Mouse (Mus musculus) layer of hippocampus, postnatal 10 days (tissue): Measurements from ENCODE around the gene Supt5. TPM values are rescaled to one million over a fixed set of nuclear protein-coding genes. Genes with fewer than 3 reads are reported as not detected.
A peak's percentile ranks its signal among the peaks of the same experiment; 100 is the strongest.

Source experiments
- DNase-seq, 2 experiments: peaks; one replicate each; pipeline ENCODE4 v3.0.0; 2021; ENCODE audit warnings: low spot score in 2 of 2
- total RNA-seq, 2 experiments: library from RNA; stranded (reverse); gene quantifications; 2 replicates each; pipeline ENCODE4 v1.2.3; 2021

Supt5 gene
- total RNA-seq, 2 experiments from 2014 or later = 105 to 109 TPM

- no peak for DNase-seq
Measured at GRCm38 (mm10) chr7:28354113-28354581, 15.6 kb upstream of the Supt5 start.

- no peak for DNase-seq
Measured at GRCm38 (mm10) chr7:28353267-28353666, 14.7 kb upstream of the Supt5 start.

GRCm38 (mm10) chr7:28351676-28352191 lies 13.2 kb upstream of the Supt5 start:
- DNase-seq = no peak

GRCm38 (mm10) chr7:28350155-28350883 lies 11.8 kb upstream of the Supt5 start, which contains the start of gene Rps16:
TSS of gene Rps16 (plus strand) at chr7:28350652.
- DNase-seq = peak; percentile 99

GRCm38 (mm10) chr7:28348601-28349000 lies 10.1 kb upstream of the Supt5 start:
- DNase-seq = no peak

- DNase-seq = no peak
Measured at GRCm38 (mm10) chr7:28347746-28348145, 9.2 kb upstream of the Supt5 start.

- DNase-seq = peak; percentile 56 to 65
Measured at GRCm38 (mm10) chr7:28344637-28345036, 6.1 kb upstream of the Supt5 start.

- DNase-seq = no peak
Measured at GRCm38 (mm10) chr7:28341381-28341780, 2.8 kb upstream of the Supt5 start.

- peak; percentile 38 to 51 for DNase-seq
Measured at GRCm38 (mm10) chr7:28339213-28339917, 819 bp upstream of the Supt5 start.

GRCm38 (mm10) chr7:28335471-28335870 lies 3.1 kb downstream of the Supt5 start:
- no peak for DNase-seq

GRCm38 (mm10) chr7:28334534-28334933 lies 4.0 kb downstream of the Supt5 start:
- DNase-seq = no peak

GRCm38 (mm10) chr7:28328260-28328659 lies 10.3 kb downstream of the Supt5 start:
- DNase-seq = no peak

- DNase-seq = no peak
Measured at GRCm38 (mm10) chr7:28326457-28326856, 12.1 kb downstream of the Supt5 start.

GRCm38 (mm10) chr7:28325293-28325692 lies 13.3 kb downstream of the Supt5 start:
- no peak for DNase-seq

- DNase-seq = no peak
Measured at GRCm38 (mm10) chr7:28321974-28322720, 16.4 kb downstream of the Supt5 start.

- no peak for DNase-seq
Measured at GRCm38 (mm10) chr7:28318714-28319113, 19.8 kb downstream of the Supt5 start.

GRCm38 (mm10) chr7:28318036-28318435 lies 20.5 kb downstream of the Supt5 start:
- DNase-seq = no peak

- DNase-seq = peak; percentile 98 to 99
Measured at GRCm38 (mm10) chr7:28311926-28312543, 26.5 kb downstream of the Supt5 start, which contains the start of gene Timm50. TSS of gene Timm50 (minus strand) at chr7:28312072.

GRCm38 (mm10) chr7:28311151-28311925 lies 27.2 kb downstream of the Supt5 start:
- no peak for DNase-seq

GRCm38 (mm10) chr7:28309737-28310136 lies 28.8 kb downstream of the Supt5 start:
- DNase-seq = no peak
